Mouse (Mus musculus) kidney, adult 11 months (tissue): ENCODE results near the gene Cxcr5.
A peak's percentile ranks its signal among the peaks of the same experiment; 100 is the strongest.

Experiments used
- DNase-seq: peaks from one replicate; pipeline ENCODE4 v3.0.0; 2022

Cxcr5 gene

GRCm38 (mm10) chr9:44491351-44491750 lies 70.3 kb downstream of the Cxcr5 start:
- no peak for DNase-seq

GRCm38 (mm10) chr9:44490086-44490967 lies 71.3 kb downstream of the Cxcr5 start:
- DNase-seq, result peak; percentile 94

GRCm38 (mm10) chr9:44489651-44490085 lies 72.0 kb downstream of the Cxcr5 start:
- no peak for DNase-seq

GRCm38 (mm10) chr9:44488855-44489381 lies 72.8 kb downstream of the Cxcr5 start:
- DNase-seq, result peak; percentile 93

- DNase-seq, result peak; percentile 61
Observed at GRCm38 (mm10) chr9:44488416-44488815, 73.3 kb downstream of the Cxcr5 start.

- DNase-seq, result peak; percentile 91
Observed at GRCm38 (mm10) chr9:44487441-44487840, 74.2 kb downstream of the Cxcr5 start.

GRCm38 (mm10) chr9:44486741-44487421 lies 74.8 kb downstream of the Cxcr5 start:
- peak; percentile 75 for DNase-seq

- peak; percentile 79 for DNase-seq
Observed at GRCm38 (mm10) chr9:44486335-44486734, 75.3 kb downstream of the Cxcr5 start.

GRCm38 (mm10) chr9:44485516-44486161 lies 76.0 kb downstream of the Cxcr5 start:
- peak; percentile 69 for DNase-seq

- DNase-seq, result peak; percentile 47
Observed at GRCm38 (mm10) chr9:44485105-44485515, 76.6 kb downstream of the Cxcr5 start.

- DNase-seq, result peak; percentile 33
Observed at GRCm38 (mm10) chr9:44484311-44485104, 77.2 kb downstream of the Cxcr5 start.

GRCm38 (mm10) chr9:44483510-44484044 lies 78.1 kb downstream of the Cxcr5 start:
- DNase-seq, result peak; percentile 87

GRCm38 (mm10) chr9:44483041-44483509 lies 78.6 kb downstream of the Cxcr5 start:
- DNase-seq, result no peak

- peak; percentile 93 for DNase-seq
Observed at GRCm38 (mm10) chr9:44482552-44482951, 79.1 kb downstream of the Cxcr5 start, which contains the start of gene Bcl9l. Bcl9l (plus strand) TSS chr9:44482825.

- no peak for DNase-seq
Observed at GRCm38 (mm10) chr9:44482112-44482511, 79.6 kb downstream of the Cxcr5 start.

- peak; percentile 86 for DNase-seq
Observed at GRCm38 (mm10) chr9:44479628-44480428, 81.8 kb downstream of the Cxcr5 start.

GRCm38 (mm10) chr9:44478959-44479605 lies 82.6 kb downstream of the Cxcr5 start:
- DNase-seq, result peak; percentile 85

- peak; percentile 73 for DNase-seq
Observed at GRCm38 (mm10) chr9:44478229-44478921, 83.3 kb downstream of the Cxcr5 start.
